Comparison of ENCODE assay signal across 8 mouse cellular contexts in genomic region chr7:82869231-82870147, GRCm38 (mm10). TPM values are rescaled to one million over a fixed set of nuclear protein-coding genes. Genes with fewer than 3 reads are reported as not detected.
A peak's percentile ranks its signal among the peaks of the same experiment; 100 is the strongest.
DNase-seq lines count a peak whose midpoint lies in the region; ATAC-seq and TF ChIP-seq lines count a peak whose summit lies in the region.

No protein-coding gene starts in this region.

- no peaks in the 10 kb centered on the region for H3K27me3 ChIP-seq in embryonic facial prominence, embryonic 13.5 days
- H3K27me3 ChIP-seq in heart, embryonic 14.5 days (ENCODE audit: control insufficient read depth, insufficient read depth, low read length) = no peaks in the 10 kb centered on the region
- peaks cover 2% of the 10 kb centered on the region; the same call in 1 of the 2 replicates for H3K27me3 ChIP-seq in liver, adult 2 months (ENCODE audit: control insufficient read depth, insufficient read depth, low read length)

- TF ChIP-seq CTCF in liver, adult 2 months (IDR thresholded peaks at IDR 0.05; ENCODE audit: low read depth, low read length) = no peak

- H3K9ac ChIP-seq in embryonic facial prominence, embryonic 13.5 days = peak overlapping the region; percentile 100
- peak overlapping the region; percentile 98 for H3K9ac ChIP-seq in heart, embryonic 14.5 days (ENCODE audit: low read length)
- no peak overlapping the region; the same call in 1 of the 2 replicates for H3K9ac ChIP-seq in liver, adult 2 months (ENCODE audit: low read depth, low read length)

- no peak for TF ChIP-seq POLR2A in liver, adult 2 months (IDR thresholded peaks at IDR 0.05; ENCODE audit: extremely low read depth, insufficient read depth, low read length)

- H3K4me3 ChIP-seq in embryonic facial prominence, embryonic 13.5 days = peak overlapping the region; percentile 95
- peak overlapping the region; percentile 63 to 95 for H3K4me3 ChIP-seq in heart, embryonic 14.5 days (ENCODE audit: control insufficient read depth in 1 of 2, insufficient read depth in 1 of 2, low read depth in 1 of 2, low read length in 2 of 2)
- H3K4me3 ChIP-seq in liver, adult 2 months (ENCODE audit: insufficient read depth, low read depth, low read length) = peak overlapping the region; percentile 45; the same call in 1 of the 2 replicates

- peak; percentile 95 for DNase-seq in heart, adult 11 months
- DNase-seq in heart, adult 8-10 months (ENCODE audit: low spot score) = no peak
- peak; percentile 78 for DNase-seq in kidney, postnatal 10 days
- peak; percentile 45 for DNase-seq in liver, adult 2 months (ENCODE audit: extremely low read depth, low read depth, low spot score)
- peak; percentile 77 for DNase-seq in neural tube, embryonic 10.5 days (ENCODE audit: extremely low spot score, low spot score)
- peak; percentile 38 for DNase-seq in thymus, postnatal 4 days

- peak overlapping the region; percentile 93 for H3K4me2 ChIP-seq in embryonic facial prominence, embryonic 13.5 days
- peak overlapping the region; percentile 80 for H3K4me2 ChIP-seq in heart, embryonic 14.5 days (ENCODE audit: low read length)

- H3K36me3 ChIP-seq in embryonic facial prominence, embryonic 13.5 days = peaks cover 31% of the 10 kb centered on the region
- peaks cover 21% of the 10 kb centered on the region for H3K36me3 ChIP-seq in heart, embryonic 14.5 days (ENCODE audit: control insufficient read depth, insufficient read depth, low read length)
- no peaks in the 10 kb centered on the region for H3K36me3 ChIP-seq in liver, adult 2 months (ENCODE audit: control insufficient read depth, insufficient read depth, low read length)

- no peak for ATAC-seq in embryonic facial prominence, embryonic 13.5 days (ENCODE audit: insufficient number of reproducible peaks, insufficient read depth, low FRiP score, low TSS enrichment, low read depth)
- no peak for ATAC-seq in heart, embryonic 14.5 days (ENCODE audit: insufficient number of reproducible peaks, insufficient read depth, low FRiP score, low read depth)

- H3K79me2 ChIP-seq in liver, adult 2 months (ENCODE audit: control insufficient read depth, insufficient read depth, low read length) = no peaks in the 10 kb centered on the region

- peak overlapping the region; percentile 100 for H3K27ac ChIP-seq in embryonic facial prominence, embryonic 13.5 days
- H3K27ac ChIP-seq in heart, embryonic 14.5 days (replicated peaks in 1 of 2; ENCODE audit: control insufficient read depth in 1 of 2, insufficient read depth in 1 of 2, low read depth in 2 of 2, low read length in 2 of 2) = peak overlapping the region; percentile 4 to 99; a peak in 2 of 4 replicates
- no peak overlapping the region for H3K27ac ChIP-seq in liver, adult 2 months (replicated peaks; ENCODE audit: insufficient read depth, low read depth, low read length)

- no peaks in the 10 kb centered on the region for H3K9me3 ChIP-seq in embryonic facial prominence, embryonic 13.5 days
- no peaks in the 10 kb centered on the region for H3K9me3 ChIP-seq in heart, embryonic 14.5 days (ENCODE audit: control insufficient read depth, low read length)

- WGBS in embryonic facial prominence, embryonic 13.5 days = 2% methylated on average over 56 of the region's 56 CpGs
- WGBS in heart, embryonic 14.5 days = 5% methylated on average over 56 of the region's 56 CpGs
- WGBS in liver, adult 2 months = 21% methylated on average over 56 of the region's 56 CpGs

- H3K4me1 ChIP-seq in embryonic facial prominence, embryonic 13.5 days = peaks cover 23% of the 10 kb centered on the region
- peaks cover 14 to 27% of the 10 kb centered on the region in 2 experiments for H3K4me1 ChIP-seq in heart, embryonic 14.5 days (ENCODE audit: control insufficient read depth in 2 of 2, insufficient read depth in 2 of 2, low read length in 2 of 2)
- H3K4me1 ChIP-seq in liver, adult 2 months (ENCODE audit: control insufficient read depth, insufficient read depth, low read length) = peaks cover 6% of the 10 kb centered on the region; the same call in 1 of the 2 replicates

RNA-seq across cellular contexts. Expression of gene Mex3b, which starts 2.4 kb away (rescaled TPM):
- 1 to 10 TPM; 1.1 to 1.3 (median 1.3) TPM for total RNA-seq in heart, adult 8-10 months (2022)
- 35.9 and 37.1 TPM in 2 replicates for polyA plus RNA-seq in embryonic facial prominence, embryonic 13.5 days (2015; fragmentation: Nextera tagmentation; extraction: Ambion mirVana)
- polyA plus RNA-seq in heart, embryonic 14.5 days (2014; fragmentation: Nextera tagmentation; extraction: Ambion mirVana) = 8.7 and 10.3 TPM in 2 replicates
- total RNA-seq in liver, adult 2 months (2014; rRNA removed) = 0.27 and 0.28 TPM in 2 replicates
- 0.56 and 0.70 TPM in 2 replicates for polyA plus RNA-seq in liver, adult 2 months (2012; rRNA removed)

Comparison
In these comparisons a context has a peak if more than half of its experiments do, and no peak if none do; other contexts are left out.
1. H3K4me3 ChIP-seq: peak in every context shown above with its lines; median percentile 95 in embryonic facial prominence, embryonic 13.5 days; 79 in heart, embryonic 14.5 days; 45 in liver, adult 2 months.